Mouse (Mus musculus) B cell, adult 2 months (primary cell): ENCODE data around the gene Chpt1.
A peak's percentile ranks its signal among the peaks of the same experiment; 100 is the strongest.
"Not testable (repeated sequence)": the region's sequence is repeated elsewhere in the genome, so short reads cannot be mapped to it uniquely, and the experiment has no call there.

ENCODE experiments used
- DNase-seq, 2 experiments: peaks; one replicate each; pipeline ENCODE4 v3.0.0; 2022

Gene Chpt1

GRCm38 (mm10) chr10:88494959-88495587 lies 8.8 kb downstream of the Chpt1 start:
- no peak for DNase-seq

- DNase-seq: no peak
Observed at GRCm38 (mm10) chr10:88492658-88493057, 11.2 kb downstream of the Chpt1 start.

GRCm38 (mm10) chr10:88491632-88492031 lies 12.2 kb downstream of the Chpt1 start:
- DNase-seq: no peak

- no peak for DNase-seq
Observed at GRCm38 (mm10) chr10:88488629-88489028, 15.2 kb downstream of the Chpt1 start.

- DNase-seq: not testable (repeated sequence)
Observed at GRCm38 (mm10) chr10:88482866-88483265, 21.0 kb downstream of the Chpt1 start.

- no peak for DNase-seq
Observed at GRCm38 (mm10) chr10:88460122-88460820, 43.6 kb downstream of the Chpt1 start.

- DNase-seq: no peak
Observed at GRCm38 (mm10) chr10:88459502-88459992, 44.3 kb downstream of the Chpt1 start, which contains the start of gene Sycp3. TSS of gene Sycp3 (plus strand) at chr10:88459569.

- DNase-seq: no peak
Observed at GRCm38 (mm10) chr10:88457816-88458215, 46.1 kb downstream of the Chpt1 start.

GRCm38 (mm10) chr10:88451990-88452389 lies 51.9 kb downstream of the Chpt1 start:
- DNase-seq: no peak

GRCm38 (mm10) chr10:88451221-88451620 lies 52.7 kb downstream of the Chpt1 start:
- DNase-seq: no peak

- no peak for DNase-seq
Observed at GRCm38 (mm10) chr10:88441224-88441623, 62.6 kb downstream of the Chpt1 start.

GRCm38 (mm10) chr10:88427998-88428397 lies 75.9 kb downstream of the Chpt1 start:
- no peak for DNase-seq

- DNase-seq: no peak
Observed at GRCm38 (mm10) chr10:88426896-88427295, 77.0 kb downstream of the Chpt1 start.

GRCm38 (mm10) chr10:88426158-88426816 lies 77.6 kb downstream of the Chpt1 start:
- peak; percentile 68 to 75 for DNase-seq

GRCm38 (mm10) chr10:88420655-88421435 lies 83.0 kb downstream of the Chpt1 start:
- peak; percentile 40 to 46 for DNase-seq

- no peak for DNase-seq
Observed at GRCm38 (mm10) chr10:88420141-88420541, 83.7 kb downstream of the Chpt1 start.

GRCm38 (mm10) chr10:88417686-88418085 lies 86.2 kb downstream of the Chpt1 start:
- peak; percentile 27 to 36 for DNase-seq

GRCm38 (mm10) chr10:88412290-88412995 lies 91.4 kb downstream of the Chpt1 start:
- DNase-seq: no peak

- peak in 1 of 2 experiments; percentile 15 for DNase-seq
Observed at GRCm38 (mm10) chr10:88409751-88410150, 94.1 kb downstream of the Chpt1 start.

- no peak for DNase-seq
Observed at GRCm38 (mm10) chr10:88407875-88408631, 95.8 kb downstream of the Chpt1 start.

- no peak for DNase-seq
Observed at GRCm38 (mm10) chr10:88405812-88406211, 98.1 kb downstream of the Chpt1 start.
